10 mouse cellular contexts compared by ENCODE assay signal in genomic region chr4:119815793-119816161, GRCm38 (mm10).
DNase-seq lines count a peak whose midpoint lies in the region; ATAC-seq and TF ChIP-seq lines count a peak whose summit lies in the region.
"Had no signal": no experiment of that assay in that cellular context is flagged by ENCODE, and none has a peak within 500 bp of the region (broad histone marks: within the 10 kb centered on the region; RNA-seq: fewer than 3 reads in every experiment).

No protein-coding gene starts in this region.

- H3K4me3 ChIP-seq in heart, embryonic 11.5 days (ENCODE audit: low read depth, low read length) = no peak overlapping the region
- H3K4me3 ChIP-seq in lung, postnatal 0 days (ENCODE audit: low read depth, low read length) = no peak overlapping the region
- peak overlapping the region; percentile 63 for H3K4me3 ChIP-seq in hindbrain, embryonic 16.5 days (ENCODE audit: low read length)
- peak overlapping the region; percentile 91 for H3K4me3 ChIP-seq in olfactory bulb, adult 2 months (ENCODE audit: insufficient read depth, low read depth, low read length)
- H3K4me3 ChIP-seq: erythroblast, embryonic 14.5 days had no signal

- H3K9me3 ChIP-seq in heart, embryonic 11.5 days (replicated peaks; ENCODE audit: control insufficient read depth, low read length) = no peaks in the 10 kb centered on the region
- no peaks in the 10 kb centered on the region for H3K9me3 ChIP-seq in lung, postnatal 0 days (ENCODE audit: low read length)
- H3K9me3 ChIP-seq in hindbrain, embryonic 16.5 days (ENCODE audit: control insufficient read depth, low read length) = no peaks in the 10 kb centered on the region

- TF ChIP-seq EP300 in lung, postnatal 0 days (IDR thresholded peaks at IDR 0.05) = peak; percentile 26; the same call in 1 of the 2 replicates

- H3K4me1 ChIP-seq in heart, embryonic 11.5 days (ENCODE audit: control insufficient read depth, insufficient read depth, low read length) = peaks cover 22% of the 10 kb centered on the region
- H3K4me1 ChIP-seq in lung, postnatal 0 days (ENCODE audit: insufficient read depth, low read depth, low read length) = peaks cover 24% of the 10 kb centered on the region
- peaks cover 32% of the 10 kb centered on the region for H3K4me1 ChIP-seq in hindbrain, embryonic 16.5 days (ENCODE audit: control insufficient read depth, insufficient read depth, low read depth, low read length)
- peaks cover 20% of the 10 kb centered on the region for H3K4me1 ChIP-seq in olfactory bulb, adult 2 months (ENCODE audit: control insufficient read depth, insufficient read depth, low read length)

- DNase-seq in heart, postnatal 4 days = no peak
- peak; percentile 68 for DNase-seq in lung, postnatal 0 days (ENCODE audit: low spot score)
- no peak for DNase-seq in lung, postnatal 14 days
- DNase-seq in cerebellum, adult 9-11 months = no peak
- no peak for DNase-seq in right cerebral cortex, postnatal 14 days
- DNase-seq: gastrocnemius, postnatal 14 days had no signal

- peak overlapping the region; percentile 65; the same call in 1 of the 2 replicates for H3K4me2 ChIP-seq in heart, embryonic 11.5 days
- H3K4me2 ChIP-seq in lung, postnatal 0 days (replicated peaks; ENCODE audit: low read depth, low read length) = no peak overlapping the region
- peak overlapping the region; percentile 79 for H3K4me2 ChIP-seq in hindbrain, embryonic 16.5 days (ENCODE audit: low read length)

- no peak for ATAC-seq in heart, embryonic 11.5 days (replicated peaks; ENCODE audit: insufficient number of reproducible peaks, low FRiP score, low TSS enrichment)
- peak; percentile 53 for ATAC-seq in lung, postnatal 0 days
- ATAC-seq in hindbrain, embryonic 16.5 days = no peak

- H3K27me3 ChIP-seq in heart, embryonic 11.5 days (ENCODE audit: control insufficient read depth, insufficient read depth, low read length) = peaks cover 5% of the 10 kb centered on the region; the same call in 1 of the 2 replicates
- no peaks in the 10 kb centered on the region for H3K27me3 ChIP-seq in lung, postnatal 0 days (replicated peaks; ENCODE audit: insufficient read depth, low read length)
- H3K27me3 ChIP-seq in hindbrain, embryonic 16.5 days (replicated peaks; ENCODE audit: control insufficient read depth, insufficient read depth, low read length) = no peaks in the 10 kb centered on the region

- H3K36me3 ChIP-seq in heart, embryonic 11.5 days (ENCODE audit: control insufficient read depth, insufficient read depth, low read length) = no peaks in the 10 kb centered on the region
- no peaks in the 10 kb centered on the region for H3K36me3 ChIP-seq in lung, postnatal 0 days (ENCODE audit: insufficient read depth, low read length)
- H3K36me3 ChIP-seq in hindbrain, embryonic 16.5 days (ENCODE audit: control insufficient read depth, insufficient read depth, low read length) = no peaks in the 10 kb centered on the region

- H3K27ac ChIP-seq in heart, embryonic 11.5 days (ENCODE audit: low read depth, low read length) = no peak overlapping the region
- H3K27ac ChIP-seq in lung, postnatal 0 days (ENCODE audit: low read length) = peak overlapping the region; percentile 59; the same call in 1 of the 2 replicates
- no peak overlapping the region for H3K27ac ChIP-seq in hindbrain, embryonic 16.5 days (ENCODE audit: low read depth, low read length)
- no peak overlapping the region for H3K27ac ChIP-seq in olfactory bulb, adult 2 months (ENCODE audit: insufficient read depth, low read depth, low read length)

- no peak overlapping the region for H3K9ac ChIP-seq in heart, embryonic 11.5 days (ENCODE audit: low read depth, low read length)
- H3K9ac ChIP-seq in lung, postnatal 0 days (replicated peaks; ENCODE audit: low read depth) = no peak overlapping the region
- no peak overlapping the region for H3K9ac ChIP-seq in hindbrain, embryonic 16.5 days (ENCODE audit: low read depth, low read length)

- TF ChIP-seq POLR2A in olfactory bulb, adult 2 months (IDR thresholded peaks at IDR 0.05; ENCODE audit: insufficient read depth, low read depth, low read length) = no peak

- no peak for TF ChIP-seq CTCF in lung, postnatal 0 days (IDR thresholded peaks at IDR 0.05)
- TF ChIP-seq CTCF in olfactory bulb, adult 2 months (IDR thresholded peaks at IDR 0.05; ENCODE audit: insufficient read depth, low read depth, low read length) = no peak

Comparison
In these comparisons a context has a peak if more than half of its experiments do, and no peak if none do; other contexts are left out.
1. H3K4me3 ChIP-seq: peak in hindbrain, embryonic 16.5 days (single experiment) and olfactory bulb, adult 2 months (single experiment); none in heart, embryonic 11.5 days (single experiment) and lung, postnatal 0 days (single experiment).